Mouse (Mus musculus): ENCODE measurements around the gene Gm10662.
"Not testable (repeated sequence)": the region's sequence is repeated elsewhere in the genome, so short reads cannot be mapped to it uniquely, and the experiment has no call there.

- TF ChIP-seq CTCF (IDR thresholded peaks at IDR 0.05; ENCODE audit: borderline replicate concordance, extremely low read depth, insufficient read depth, insufficient read length); POLR2A (IDR thresholded peaks at IDR 0.05; ENCODE audit: borderline replicate concordance, extremely low read depth, insufficient read depth, insufficient read length, poor library complexity, severe bottlenecking): not testable (repeated sequence)
Observed at GRCm38 (mm10) chr7:23163505-23163904, 19.2 kb upstream of the Gm10662 start.
